Mouse (Mus musculus) ES-CJ7 (cell line): ENCODE data around the gene AI467606.

Experiments
- DNase-seq: peaks from one replicate; pipeline ENCODE4 v3.0.0; 2011; ENCODE audit warnings: low read depth, low spot score

Gene AI467606

GRCm38 (mm10) chr7:127093914-127094313, 2.8 kb downstream of the AI467606 start:
- no peak for DNase-seq

- no peak for DNase-seq
Measured at GRCm38 (mm10) chr7:127096456-127096855, 5.3 kb downstream of the AI467606 start.

GRCm38 (mm10) chr7:127098521-127098920, 7.4 kb downstream of the AI467606 start:
- DNase-seq, result no peak

- DNase-seq, result no peak
Measured at GRCm38 (mm10) chr7:127098950-127099349, 7.8 kb downstream of the AI467606 start.

GRCm38 (mm10) chr7:127099528-127099927, 8.4 kb downstream of the AI467606 start:
- no peak for DNase-seq

GRCm38 (mm10) chr7:127101451-127102016, 10.4 kb downstream of the AI467606 start:
- no peak for DNase-seq

GRCm38 (mm10) chr7:127102148-127102547, 11.0 kb downstream of the AI467606 start:
- DNase-seq, result no peak

GRCm38 (mm10) chr7:127103960-127104359, 12.8 kb downstream of the AI467606 start:
- DNase-seq, result peak; percentile 79

GRCm38 (mm10) chr7:127104560-127105332, 13.6 kb downstream of the AI467606 start:
- DNase-seq, result peak; percentile 96

GRCm38 (mm10) chr7:127105551-127105950, 14.4 kb downstream of the AI467606 start:
- DNase-seq, result no peak

GRCm38 (mm10) chr7:127110239-127111007, 19.3 kb downstream of the AI467606 start:
- peak; percentile 85 for DNase-seq

GRCm38 (mm10) chr7:127111461-127111860, 20.3 kb downstream of the AI467606 start:
- DNase-seq, result peak; percentile 92

- DNase-seq, result no peak
Measured at GRCm38 (mm10) chr7:127112251-127112841, 21.2 kb downstream of the AI467606 start.

GRCm38 (mm10) chr7:127112921-127113597, 21.9 kb downstream of the AI467606 start:
- no peak for DNase-seq

GRCm38 (mm10) chr7:127113614-127114259, 22.6 kb downstream of the AI467606 start:
- DNase-seq, result peak; percentile 62

GRCm38 (mm10) chr7:127114920-127115319, 23.8 kb downstream of the AI467606 start:
- no peak for DNase-seq

GRCm38 (mm10) chr7:127116331-127116935, 25.3 kb downstream of the AI467606 start:
- no peak for DNase-seq

- DNase-seq, result peak; percentile 66
Measured at GRCm38 (mm10) chr7:127117948-127118347, 26.8 kb downstream of the AI467606 start.

- no peak for DNase-seq
Measured at GRCm38 (mm10) chr7:127118671-127119445, 27.7 kb downstream of the AI467606 start.
